Mouse (Mus musculus) urinary bladder, postnatal 25 days (tissue): ENCODE measurements at regions not wholly inside any gene's neighbourhood (a gene's known extent, or its start where the extent isn't known, plus 50 kb on each side); places are given as distances from the start of the nearest gene placed in this dataset.

Experiments used
- DNase-seq: peaks from one replicate; pipeline ENCODE4 v3.0.0; 2022; ENCODE audit warnings: low spot score

GRCm38 (mm10) chr2:172698961-172699360, 149.6 kb downstream of the Tfap2c start:
- DNase-seq, result no peak

GRCm38 (mm10) chr2:172699654-172700053, 150.3 kb downstream of the Tfap2c start:
- no peak for DNase-seq

DNA sequence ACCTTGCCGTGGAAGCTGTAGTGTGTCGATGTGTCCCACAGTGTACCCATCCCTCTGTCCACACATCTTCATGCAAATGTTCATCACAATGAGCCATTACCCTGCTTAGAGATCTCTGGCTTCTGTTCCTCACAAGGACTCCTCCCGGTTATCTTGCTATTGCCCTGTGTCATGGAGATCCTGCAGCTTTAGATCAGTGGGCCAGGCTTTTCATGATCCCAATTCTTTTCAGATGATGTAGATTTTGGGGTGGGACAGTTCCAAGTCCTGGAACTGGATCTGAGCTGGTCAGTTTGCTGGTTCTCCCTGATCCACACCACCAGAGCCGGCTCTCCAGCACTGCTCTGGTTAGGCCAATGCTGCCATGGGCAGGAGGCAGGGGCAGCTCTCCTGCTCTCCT, 161.2 kb downstream of the Tfap2c start:
- no peak for DNase-seq

DNA sequence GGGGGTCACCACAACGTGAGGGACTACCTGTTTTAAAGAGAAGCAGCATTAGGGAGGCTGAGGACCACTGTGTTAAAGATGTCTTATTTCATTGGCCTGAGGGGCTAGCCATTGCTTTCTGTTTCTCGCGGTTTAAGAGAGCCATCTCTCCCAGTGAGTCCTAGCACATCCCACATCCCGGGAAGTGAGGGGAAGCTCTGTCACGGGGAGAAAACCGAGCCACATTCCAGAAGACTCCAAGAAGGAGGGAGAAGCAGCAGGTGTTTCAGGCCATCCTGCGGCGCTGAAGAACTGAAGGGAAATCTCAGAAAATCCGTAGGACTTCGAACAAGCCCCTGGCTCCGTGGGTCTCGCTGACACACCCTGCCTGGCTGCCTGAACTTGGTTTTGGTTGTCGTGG, 177.3 kb downstream of the Tfap2c start:
- no peak for DNase-seq

DNA sequence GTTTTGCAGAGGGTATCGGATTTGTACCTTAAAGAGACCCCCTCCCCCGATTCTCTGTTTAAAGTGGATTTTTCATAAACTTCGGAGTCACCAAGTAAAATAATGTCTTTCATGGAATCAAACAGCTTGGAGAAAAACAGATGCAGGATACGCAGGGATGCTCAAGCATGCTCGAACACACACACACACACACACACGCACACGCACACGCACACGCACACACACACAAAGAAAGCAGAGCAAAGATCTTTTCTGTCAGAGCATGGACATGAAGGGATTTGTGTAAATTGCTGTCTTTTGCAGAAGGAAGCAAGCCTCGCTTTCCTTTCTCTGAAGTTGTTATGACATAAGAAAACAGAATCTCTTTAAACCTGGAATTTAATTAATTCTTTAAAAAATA, 178.2 kb downstream of the Tfap2c start:
- DNase-seq, result no peak

- DNase-seq, result no peak
Measured at GRCm38 (mm10) chr2:172728240-172728821, 178.9 kb downstream of the Tfap2c start.

DNA sequence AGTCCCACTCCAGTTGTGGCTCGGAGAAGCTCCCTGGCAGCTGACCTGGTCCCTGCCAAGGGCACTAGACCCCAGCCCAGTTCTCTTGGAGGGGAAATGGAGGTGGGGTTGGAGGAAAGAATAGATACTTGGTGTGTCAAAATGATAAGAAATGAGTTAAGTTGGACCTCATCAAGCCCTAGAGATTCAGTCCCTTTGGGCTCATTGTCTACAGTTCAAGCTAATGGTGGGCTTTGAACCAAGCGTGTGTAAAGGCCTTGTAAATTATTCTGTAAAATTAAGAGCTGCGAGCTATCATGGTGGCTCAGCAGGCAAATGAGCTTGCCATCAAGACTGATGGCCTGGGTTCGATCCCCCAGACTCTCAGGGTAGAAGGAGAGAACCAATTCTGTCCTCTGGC, 179.8 kb downstream of the Tfap2c start:
- no peak for DNase-seq

- no peak for DNase-seq
Measured at GRCm38 (mm10) chr2:172729741-172730140, 180.3 kb downstream of the Tfap2c start.

DNA sequence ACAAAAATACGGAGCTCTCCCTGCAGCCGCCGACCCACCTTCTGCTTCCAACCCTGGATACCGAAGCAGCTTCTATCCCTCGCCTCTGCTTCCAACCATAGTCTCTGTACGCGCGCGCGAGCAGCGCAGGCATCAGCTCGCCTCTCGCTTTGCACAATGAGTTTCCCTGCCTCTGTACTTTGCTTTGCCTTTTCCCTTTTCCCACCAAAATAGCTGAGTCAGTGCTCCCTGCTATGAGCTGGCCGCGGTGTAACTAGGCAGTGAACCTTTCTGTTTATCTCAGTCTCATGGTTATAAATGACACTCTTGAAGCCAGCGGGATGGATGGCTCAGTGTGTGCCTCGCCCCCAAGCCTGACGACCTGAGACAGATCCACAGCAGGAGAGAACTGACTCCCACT, 182.0 kb downstream of the Tfap2c start:
- DNase-seq, result no peak

GRCm38 (mm10) chr2:172732453-172733210, 183.2 kb downstream of the Tfap2c start:
- DNase-seq, result no peak

DNA sequence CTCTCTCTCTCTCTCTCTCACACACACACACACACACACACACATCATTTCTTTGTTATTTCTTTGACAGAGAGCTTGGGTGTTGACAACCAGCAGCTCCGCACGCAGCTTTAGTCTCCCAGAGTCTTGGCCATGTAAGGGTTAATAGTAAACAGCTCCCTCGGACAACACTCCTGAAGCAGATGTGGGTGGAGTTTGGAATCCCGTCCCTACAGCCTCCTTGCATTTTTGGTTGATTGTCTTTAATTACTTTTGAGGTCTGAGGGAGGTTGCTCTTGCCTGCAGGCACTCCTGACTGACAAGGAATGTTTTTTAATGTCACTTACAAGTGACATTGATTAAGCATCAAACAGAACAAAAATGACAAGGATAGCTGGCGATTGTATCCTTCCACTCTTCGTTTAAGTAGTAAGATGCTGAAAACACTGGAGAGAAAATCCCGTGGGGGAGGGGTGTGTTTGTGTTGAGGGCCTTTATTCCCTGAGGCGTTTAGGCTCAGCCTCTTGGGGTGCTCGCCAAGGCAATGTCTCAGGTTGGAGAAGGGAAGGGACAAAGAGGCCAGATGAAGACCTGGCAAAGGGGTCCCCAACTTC, 184.1 kb downstream of the Tfap2c start:
- DNase-seq, result no peak

- no peak for DNase-seq
Measured at GRCm38 (mm10) chr2:172735621-172736020, 186.2 kb downstream of the Tfap2c start.

DNA sequence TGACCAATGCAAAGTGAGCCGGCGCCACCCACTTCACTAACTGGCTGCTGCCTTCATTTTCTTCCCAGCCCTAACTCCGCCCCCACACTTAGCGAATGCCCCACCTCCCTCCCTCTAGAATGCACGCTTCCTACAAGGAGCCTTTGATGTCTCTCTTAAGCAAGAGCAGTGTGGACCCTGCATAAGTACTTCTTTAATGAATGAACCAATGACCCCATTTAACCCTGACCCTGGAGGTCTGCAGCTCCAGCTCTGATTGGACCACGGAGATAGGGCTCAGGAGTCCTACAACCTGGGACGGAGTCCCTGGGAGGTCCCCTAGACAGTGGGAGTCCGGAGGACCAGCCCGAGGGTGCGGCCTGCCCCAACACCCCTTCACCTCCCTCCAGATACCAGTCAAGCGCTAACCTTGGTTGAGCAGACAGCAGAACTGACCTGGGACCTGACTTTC, 189.7 kb downstream of the Tfap2c start:
- DNase-seq, result no peak

GRCm38 (mm10) chr2:172739529-172739928, 190.1 kb downstream of the Tfap2c start:
- no peak for DNase-seq

DNA sequence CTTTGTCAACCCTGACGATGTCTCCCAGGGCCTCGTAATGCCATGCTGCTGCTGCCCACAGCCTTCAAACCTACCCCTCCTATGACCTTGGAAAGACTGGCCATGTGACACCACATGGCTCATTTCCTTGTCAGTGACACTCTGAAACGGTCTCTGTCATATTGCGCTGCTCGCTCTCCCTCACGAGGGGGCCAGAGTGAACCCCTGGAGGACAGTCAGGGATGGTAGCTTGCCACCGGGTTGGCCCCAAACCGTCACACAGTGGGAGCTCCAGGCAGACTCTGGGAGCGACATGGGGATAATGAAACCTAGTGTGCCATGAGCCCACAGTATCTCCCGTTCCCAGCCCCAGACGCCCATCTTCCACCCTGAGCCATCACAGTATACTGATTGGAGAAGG, 188.8 kb downstream of the Bmp7 start:
- DNase-seq, result no peak

GRCm38 (mm10) chr2:172755686-172756471, 184.2 kb downstream of the Bmp7 start:
- no peak for DNase-seq

DNA sequence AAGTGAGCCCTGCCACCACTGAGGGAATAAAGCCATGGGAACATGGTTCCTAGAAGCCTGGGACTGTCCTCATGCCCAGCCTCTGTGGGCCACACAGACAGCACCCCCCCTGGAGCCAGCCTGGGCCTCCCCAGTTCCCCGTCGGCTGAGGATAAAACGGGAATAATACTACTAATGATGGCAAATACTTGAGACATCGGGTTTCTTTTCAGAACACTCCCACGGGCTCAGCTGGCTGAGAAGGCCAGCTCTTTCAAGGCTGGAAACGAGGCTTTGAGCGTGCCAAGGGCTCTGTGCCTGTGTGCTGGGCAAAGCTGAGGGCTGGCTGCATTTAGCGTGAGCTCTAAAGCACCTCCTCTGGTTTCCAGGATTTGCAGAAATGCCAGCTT, 183.7 kb downstream of the Bmp7 start:
- no peak for DNase-seq

GRCm38 (mm10) chr2:172758497-172758896, 181.6 kb downstream of the Bmp7 start:
- DNase-seq, result peak; percentile 46

- no peak for DNase-seq
Measured at GRCm38 (mm10) chr2:172765260-172765659, 174.9 kb downstream of the Bmp7 start.

GRCm38 (mm10) chr2:172766403-172766802, 173.7 kb downstream of the Bmp7 start:
- no peak for DNase-seq

DNA sequence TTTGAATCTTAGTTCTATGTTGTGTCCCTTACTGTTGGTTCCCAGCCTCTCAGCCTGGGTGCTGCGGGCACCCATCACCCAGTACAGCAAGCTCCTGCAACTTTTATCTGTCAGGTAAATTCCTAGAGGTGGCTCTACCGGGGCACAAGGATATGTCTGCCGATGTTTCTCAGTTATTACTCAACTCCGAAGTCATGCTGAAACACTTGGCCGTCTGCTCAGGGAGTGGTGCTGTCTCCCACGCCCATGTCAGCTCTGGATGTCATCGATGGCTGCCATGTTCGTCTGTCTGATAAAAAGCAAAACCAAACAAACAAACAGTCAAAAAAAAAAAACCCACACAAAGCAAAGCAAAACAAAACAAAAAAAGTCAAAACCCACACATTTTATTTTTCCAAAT, 171.4 kb downstream of the Bmp7 start:
- DNase-seq, result no peak

DNA sequence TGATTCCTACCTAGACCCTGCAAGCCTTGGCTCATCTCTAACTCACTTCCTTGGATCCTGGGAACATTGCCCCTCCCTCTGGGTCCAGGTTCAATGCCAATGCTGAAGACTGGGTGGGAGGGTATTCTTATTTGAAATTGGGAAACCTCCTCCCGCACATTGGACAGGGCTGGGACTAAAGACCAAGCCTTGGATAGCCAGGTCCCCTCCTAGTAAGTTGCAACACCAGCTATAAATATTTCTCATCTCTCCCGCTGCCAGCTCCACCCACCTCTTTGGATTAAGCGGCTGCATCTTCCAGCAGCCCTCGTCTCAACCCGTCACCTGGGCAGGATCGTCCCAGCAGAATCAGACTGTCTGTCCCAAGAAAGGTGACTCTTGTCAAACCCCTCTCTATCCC, 170.1 kb downstream of the Bmp7 start:
- DNase-seq, result no peak

- no peak for DNase-seq
Measured at GRCm38 (mm10) chr2:172770606-172771005, 169.5 kb downstream of the Bmp7 start.
